Mouse (Mus musculus): ENCODE measurements around the gene Cacna1d. TPM values are rescaled to one million over a fixed set of nuclear protein-coding genes. Genes with fewer than 3 reads are reported as not detected.

Cacna1d gene
- polyA plus RNA-seq, 2 experiments, result 4.9 to 13.0 TPM

DNA sequence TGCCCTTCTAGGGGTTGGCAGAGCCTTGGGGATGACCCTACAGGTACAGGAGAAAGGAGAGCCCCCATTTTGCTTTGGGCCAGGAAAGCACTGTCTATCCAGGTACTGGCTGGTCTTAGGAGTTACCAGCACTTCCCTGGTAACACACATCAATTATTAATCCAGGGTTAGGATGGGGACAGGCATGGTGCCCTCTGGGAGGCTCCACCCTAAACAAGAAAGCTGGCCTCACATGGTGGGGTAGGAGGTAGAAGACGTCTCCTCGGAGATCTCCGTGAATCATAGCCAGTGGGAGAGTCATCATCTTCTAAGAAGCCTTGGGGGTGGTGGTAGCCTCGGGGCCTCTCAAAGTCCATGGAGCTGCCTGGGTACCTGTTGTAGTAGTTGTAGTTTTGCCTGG is 444.3 kb downstream of the Cacna1d start:
- Histone ChIP-seq H3K9ac (ENCODE audit: low read depth, low read length, severe bottlenecking) (no peak overlapping the region), H3K36me3 (ENCODE audit: control insufficient read depth, insufficient read depth, low read length) (no peaks in the 10 kb centered on the region), H3K4me3 (replicated peaks; ENCODE audit: low read length) (no peak overlapping the region), H3K4me2 (replicated peaks; ENCODE audit: low read depth, low read length, severe bottlenecking) (no peak overlapping the region), H3K27me3 (ENCODE audit: control insufficient read depth, insufficient read depth, low read length) (no peaks in the 10 kb centered on the region), H3K27ac (replicated peaks; ENCODE audit: low read depth, low read length) (no peak overlapping the region), H3K9me3 (ENCODE audit: control insufficient read depth, low read length) (no peaks in the 10 kb centered on the region), H3K4me1 (ENCODE audit: control insufficient read depth, insufficient read depth, low read length) (no peaks in the 10 kb centered on the region)
- DNase-seq (ENCODE audit: low spot score) (no peak), ATAC-seq (ENCODE audit: low FRiP score, low read depth) (no peak)
- WGBS, result 93% methylated on average over 4 of the region's 4 CpGs
- no peak for TF ChIP-seq POLR2A (IDR thresholded peaks at IDR 0.05; ENCODE audit: borderline replicate concordance, extremely low read depth, insufficient read depth, insufficient read length)

- DNase-seq (ENCODE audit: low spot score), result no peak
- Histone ChIP-seq H3K36me3 (ENCODE audit: control insufficient read depth, insufficient read depth, low read length) (no peaks in the 10 kb centered on the region; the same call in 1 of the 2 replicates), H3K9ac (ENCODE audit: low read depth, low read length, severe bottlenecking) (no peak overlapping the region), H3K4me2 (replicated peaks; ENCODE audit: low read depth, low read length, severe bottlenecking) (no peak overlapping the region), H3K4me3 (replicated peaks; ENCODE audit: low read length) (no peak overlapping the region), H3K9me3 (ENCODE audit: control insufficient read depth, low read length) (no peaks in the 10 kb centered on the region), H3K27me3 (ENCODE audit: control insufficient read depth, insufficient read depth, low read length) (no peaks in the 10 kb centered on the region), H3K4me1 (ENCODE audit: control insufficient read depth, insufficient read depth, low read length) (no peaks in the 10 kb centered on the region), H3K27ac (replicated peaks; ENCODE audit: low read depth, low read length) (no peak overlapping the region)
- WGBS, result 81% methylated on average over 8 of the region's 8 CpGs
- ATAC-seq (ENCODE audit: low FRiP score, low read depth), result no peak
- TF ChIP-seq POLR2A (IDR thresholded peaks at IDR 0.05; ENCODE audit: borderline replicate concordance, extremely low read depth, insufficient read depth, insufficient read length), result no peak
Measured at GRCm38 (mm10) chr14:30045704-30046220, 445.5 kb downstream of the Cacna1d start.

DNA sequence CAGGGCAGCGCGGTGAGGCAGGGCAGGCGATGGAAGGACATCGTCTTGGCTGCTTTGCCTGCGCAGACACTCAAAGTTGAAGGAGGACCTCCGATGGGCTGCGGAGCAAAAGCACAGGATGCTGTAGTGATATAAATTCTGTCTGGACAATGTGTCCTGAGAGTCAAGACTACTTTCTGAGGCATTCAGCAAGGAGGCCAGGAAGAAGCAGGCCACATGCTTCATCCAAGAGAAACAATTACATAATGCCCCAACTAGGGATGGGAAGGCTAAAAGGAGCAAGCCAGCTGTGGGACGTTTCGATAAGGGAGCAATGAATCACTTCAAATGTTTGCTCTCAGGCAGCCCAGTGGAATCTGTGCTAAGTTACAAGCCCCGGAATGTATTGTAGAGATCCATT is 446.0 kb downstream of the Cacna1d start:
- no peak for TF ChIP-seq POLR2A (IDR thresholded peaks at IDR 0.05; ENCODE audit: borderline replicate concordance, extremely low read depth, insufficient read depth, insufficient read length)
- 87% methylated on average over 10 of the region's 10 CpGs for whole genome bisulfite sequencing
- DNase-seq (ENCODE audit: low spot score) (no peak), ATAC-seq (ENCODE audit: low FRiP score, low read depth) (no peak)
- Histone ChIP-seq H3K9me3 (ENCODE audit: control insufficient read depth, low read length) (no peaks in the 10 kb centered on the region), H3K4me1 (ENCODE audit: control insufficient read depth, insufficient read depth, low read length) (no peaks in the 10 kb centered on the region), H3K36me3 (ENCODE audit: control insufficient read depth, insufficient read depth, low read length) (no peaks in the 10 kb centered on the region; the same call in 1 of the 2 replicates), H3K9ac (ENCODE audit: low read depth, low read length, severe bottlenecking) (no peak overlapping the region), H3K27me3 (ENCODE audit: control insufficient read depth, insufficient read depth, low read length) (no peaks in the 10 kb centered on the region), H3K4me2 (replicated peaks; ENCODE audit: low read depth, low read length, severe bottlenecking) (no peak overlapping the region), H3K4me3 (replicated peaks; ENCODE audit: low read length) (no peak overlapping the region), H3K27ac (replicated peaks; ENCODE audit: low read depth, low read length) (no peak overlapping the region)

DNA sequence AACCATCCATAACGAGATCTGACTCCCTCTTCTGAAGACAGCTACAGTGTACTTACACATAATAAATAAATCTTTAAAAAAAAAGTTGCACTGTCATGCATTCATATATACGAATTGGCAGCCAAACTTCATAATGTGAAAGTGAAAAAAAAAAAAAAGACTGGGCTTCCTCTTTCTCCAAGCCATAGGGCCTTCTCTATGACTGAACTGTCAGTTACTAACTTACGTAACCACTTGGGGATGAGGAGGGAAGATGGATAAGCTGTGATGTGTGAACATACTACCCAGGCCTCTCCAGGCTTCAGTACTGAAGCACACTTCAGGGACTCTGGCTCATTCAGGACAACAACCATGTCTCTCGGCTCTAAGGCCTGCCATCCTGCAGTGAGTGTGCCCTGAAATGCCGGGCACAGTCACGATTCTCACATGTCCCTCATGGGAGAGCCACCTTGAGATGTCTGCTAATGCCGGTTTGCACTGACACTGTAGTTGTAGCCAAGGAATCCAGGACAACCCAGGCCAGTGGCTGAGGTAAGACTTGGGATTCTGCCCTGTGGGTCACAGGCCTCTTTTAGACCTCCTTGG is 447.8 kb downstream of the Cacna1d start:
- DNase-seq (ENCODE audit: low spot score) (no peak), ATAC-seq (ENCODE audit: low FRiP score, low read depth) (no peak)
- Histone ChIP-seq H3K27ac (replicated peaks; ENCODE audit: low read depth, low read length) (no peak overlapping the region), H3K9me3 (ENCODE audit: control insufficient read depth, low read length) (no peaks in the 10 kb centered on the region), H3K36me3 (ENCODE audit: control insufficient read depth, insufficient read depth, low read length) (no peaks in the 10 kb centered on the region; the same call in 1 of the 2 replicates), H3K4me2 (replicated peaks; ENCODE audit: low read depth, low read length, severe bottlenecking) (no peak overlapping the region), H3K4me3 (replicated peaks; ENCODE audit: low read length) (no peak overlapping the region), H3K9ac (ENCODE audit: low read depth, low read length, severe bottlenecking) (no peak overlapping the region), H3K27me3 (ENCODE audit: control insufficient read depth, insufficient read depth, low read length) (no peaks in the 10 kb centered on the region), H3K4me1 (ENCODE audit: control insufficient read depth, insufficient read depth, low read length) (no peaks in the 10 kb centered on the region)
- no peak for TF ChIP-seq POLR2A (IDR thresholded peaks at IDR 0.05; ENCODE audit: borderline replicate concordance, extremely low read depth, insufficient read depth, insufficient read length)
- 88% methylated on average over 7 of the region's 7 CpGs for WGBS

DNA sequence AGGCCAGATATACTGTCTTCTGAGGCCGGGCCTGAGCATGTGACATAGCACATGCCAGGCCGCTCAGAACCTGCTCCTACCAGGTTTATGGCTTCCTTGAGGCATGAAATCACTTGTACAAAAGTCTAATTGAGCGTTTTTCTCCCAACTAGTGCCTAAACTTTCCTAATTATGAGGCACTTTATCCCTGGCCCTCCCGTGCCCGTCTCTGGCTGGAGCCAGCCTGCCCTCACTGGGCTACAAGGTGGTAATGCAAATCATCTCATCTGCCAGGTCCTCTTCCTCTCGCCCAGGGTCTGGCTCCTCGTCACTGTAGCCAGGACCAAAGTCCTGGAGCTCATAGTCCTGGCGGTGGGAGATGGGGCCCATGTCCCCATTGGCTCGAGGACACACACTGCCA is 449.4 kb downstream of the Cacna1d start:
- Histone ChIP-seq H3K9me3 (ENCODE audit: control insufficient read depth, low read length) (no peaks in the 10 kb centered on the region), H3K36me3 (ENCODE audit: control insufficient read depth, insufficient read depth, low read length) (no peaks in the 10 kb centered on the region; the same call in 1 of the 2 replicates), H3K4me3 (replicated peaks; ENCODE audit: low read length) (no peak overlapping the region), H3K27ac (replicated peaks; ENCODE audit: low read depth, low read length) (no peak overlapping the region), H3K27me3 (ENCODE audit: control insufficient read depth, insufficient read depth, low read length) (no peaks in the 10 kb centered on the region), H3K9ac (ENCODE audit: low read depth, low read length, severe bottlenecking) (no peak overlapping the region), H3K4me2 (replicated peaks; ENCODE audit: low read depth, low read length, severe bottlenecking) (no peak overlapping the region), H3K4me1 (ENCODE audit: control insufficient read depth, insufficient read depth, low read length) (no peaks in the 10 kb centered on the region)
- no peak for DNase-seq (ENCODE audit: low spot score)
- no peak for TF ChIP-seq POLR2A (IDR thresholded peaks at IDR 0.05; ENCODE audit: borderline replicate concordance, extremely low read depth, insufficient read depth, insufficient read length)
- no peak for ATAC-seq (ENCODE audit: low FRiP score, low read depth)
- WGBS, result 57% methylated on average over 9 of the region's 9 CpGs

Measured in limb, embryonic 14.5 days (tissue).